Mouse (Mus musculus) left cerebral cortex, adult 8-10 months (tissue): ENCODE data around the gene Pfdn4. TPM values are rescaled to one million over a fixed set of nuclear protein-coding genes. Genes with fewer than 3 reads are reported as not detected.

Source experiments
- DNase-seq, 2 experiments: peaks; one replicate each; pipeline ENCODE4 v3.0.0; 2022; ENCODE audit warnings: low spot score in 2 of 2
- total RNA-seq, 4 experiments: library from RNA; stranded (reverse); gene quantifications; 2 replicates each; pipeline ENCODE4 v1.2.4; 2022

Pfdn4 gene
- total RNA-seq, 4 experiments from 2014 or later, result 21.4 to 32.9 (median 29.2) TPM

GRCm38 (mm10) chr2:170545745-170546144 lies 49.5 kb downstream of the Pfdn4 start:
- DNase-seq, result no peak

- no peak for DNase-seq
Observed at GRCm38 (mm10) chr2:170547526-170547925, 51.3 kb downstream of the Pfdn4 start.

GRCm38 (mm10) chr2:170548046-170548445 lies 51.8 kb downstream of the Pfdn4 start:
- DNase-seq, result no peak

- no peak for DNase-seq
Observed at GRCm38 (mm10) chr2:170549146-170549545, 52.9 kb downstream of the Pfdn4 start.

- DNase-seq, result no peak
Observed at GRCm38 (mm10) chr2:170550240-170550639, 54.0 kb downstream of the Pfdn4 start.

- no peak for DNase-seq
Observed at GRCm38 (mm10) chr2:170552088-170552487, 55.9 kb downstream of the Pfdn4 start.

- DNase-seq, result no peak
Observed at GRCm38 (mm10) chr2:170563956-170564855, 68.0 kb downstream of the Pfdn4 start.

GRCm38 (mm10) chr2:170564995-170565394 lies 68.8 kb downstream of the Pfdn4 start:
- no peak for DNase-seq

Other genes starting within 250 kb of the Pfdn4 start
- gene Bcas1, start 68.6 kb upstream of the Pfdn4 start, total RNA-seq, result 100 to 1,000 TPM in 1 of 4 experiments, 10 to 100 TPM in 3; 91.0 to 102 (median 94.4) TPM
- gene Cyp24a1, start 717 bp downstream of the Pfdn4 start, total RNA-seq, result not detected
- gene 4930470P17Rik, start 105.6 kb downstream of the Pfdn4 start, total RNA-seq, result not detected
- 10 to 100 TPM; 26.9 to 29.5 (median 27.9) TPM for gene Dok5, start 235.4 kb downstream of the Pfdn4 start, total RNA-seq